Mouse (Mus musculus) bone marrow, adult 2 months (tissue): ENCODE measurements at regions not wholly inside any gene's neighbourhood (a gene's known extent, or its start where the extent isn't known, plus 50 kb on each side); places are given as distances from the start of the nearest gene placed in this dataset.

Experiments
- CTCF ChIP-seq: fragments of 200-500 bp; IDR thresholded peaks from 2 replicates; pipeline ENCODE4 v1.5.1; 2011; ENCODE audit warnings: low read length, control low read depth; ENCODE audit not compliant: control insufficient read depth, insufficient read depth
- POLR2A ChIP-seq: fragments of 200-500 bp; IDR thresholded peaks from 2 replicates; pipeline ENCODE4 v1.6.1; 2011; ENCODE audit warnings: low read depth, mild to moderate bottlenecking, control low read depth, low read length, borderline replicate concordance; ENCODE audit not compliant: control insufficient read depth

DNA sequence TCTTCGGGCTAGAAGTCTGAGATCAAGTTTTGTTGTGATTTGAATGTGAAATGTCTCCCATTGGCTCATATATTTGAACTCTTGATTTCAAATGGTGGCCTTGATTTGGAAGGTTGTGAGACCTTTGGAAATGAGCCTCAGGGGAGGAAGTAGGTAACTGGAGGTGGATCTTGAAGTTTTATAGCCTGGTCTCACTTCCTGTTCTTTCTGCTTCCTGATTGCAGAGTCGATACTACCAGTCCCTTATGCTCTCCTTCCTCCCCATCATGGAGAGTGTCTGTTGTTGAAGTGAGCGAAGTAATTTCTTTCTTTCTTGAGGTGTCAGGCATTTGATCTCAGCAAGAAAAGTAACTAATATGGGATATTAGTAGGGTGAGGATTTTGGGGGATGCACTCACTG lies 158.5 kb downstream of the Arrdc3 start:
- TF ChIP-seq POLR2A (no peak), CTCF (no peak)
